Mouse (Mus musculus) frontal cortex, postnatal 14 days (tissue): Measurements from ENCODE around the gene Zfp667.
"Not testable (repeated sequence)": the region's sequence is repeated elsewhere in the genome, so short reads cannot be mapped to it uniquely, and the experiment has no call there.

Experiments used
- DNase-seq, 2 experiments: peaks; one replicate each; pipeline ENCODE4 v3.0.0; 2022; ENCODE audit warnings: low spot score in 2 of 2

The Zfp667 gene

GRCm38 (mm10) chr7:6285842-6286705 lies at the start of gene Zfp667:
Zfp667 (plus strand) TSS chr7:6286579.
- DNase-seq, result peak; percentile 95 to 96

GRCm38 (mm10) chr7:6239787-6240186 lies 46.6 kb upstream of the Zfp667 start:
- DNase-seq, result no peak

GRCm38 (mm10) chr7:6240841-6241425 lies 45.4 kb upstream of the Zfp667 start:
- peak in 1 of 2 experiments; percentile 14 for DNase-seq

GRCm38 (mm10) chr7:6244361-6245292 lies 41.8 kb upstream of the Zfp667 start:
- DNase-seq, result no peak

GRCm38 (mm10) chr7:6252410-6252809 lies 34.0 kb upstream of the Zfp667 start, which contains the start of gene Epp13:
Epp13 (plus strand) TSS chr7:6252710.
- DNase-seq, result no peak

- no peak for DNase-seq
Measured at GRCm38 (mm10) chr7:6254451-6254850, 31.9 kb upstream of the Zfp667 start.

- no peak for DNase-seq
Measured at GRCm38 (mm10) chr7:6257386-6257785, 29.0 kb upstream of the Zfp667 start.

- DNase-seq, result no peak
Measured at GRCm38 (mm10) chr7:6258232-6259220, 27.9 kb upstream of the Zfp667 start.

- DNase-seq, result not testable (repeated sequence)
Measured at GRCm38 (mm10) chr7:6260004-6260403, 26.4 kb upstream of the Zfp667 start.

GRCm38 (mm10) chr7:6262120-6262519 lies 24.3 kb upstream of the Zfp667 start:
- DNase-seq, result no peak

- no peak for DNase-seq
Measured at GRCm38 (mm10) chr7:6262984-6263383, 23.4 kb upstream of the Zfp667 start.

GRCm38 (mm10) chr7:6265695-6266094 lies 20.7 kb upstream of the Zfp667 start:
- no peak for DNase-seq

GRCm38 (mm10) chr7:6277906-6278305 lies 8.5 kb upstream of the Zfp667 start:
- no peak for DNase-seq

- peak; percentile 50 to 80 for DNase-seq
Measured at GRCm38 (mm10) chr7:6282749-6283148, 3.6 kb upstream of the Zfp667 start.

GRCm38 (mm10) chr7:6283451-6284075 lies 2.8 kb upstream of the Zfp667 start:
- peak; percentile 76 to 77 for DNase-seq

- no peak for DNase-seq
Measured at GRCm38 (mm10) chr7:6284442-6285012, 1.9 kb upstream of the Zfp667 start.

- no peak for DNase-seq
Measured at GRCm38 (mm10) chr7:6285366-6285765, 1.0 kb upstream of the Zfp667 start.

GRCm38 (mm10) chr7:6286921-6287531 lies 647 bp downstream of the Zfp667 start:
- DNase-seq, result no peak

GRCm38 (mm10) chr7:6291121-6291520 lies 4.7 kb downstream of the Zfp667 start:
- not testable (repeated sequence) for DNase-seq
